Mouse (Mus musculus) neural tube, embryonic 15.5 days (tissue): Measurements from ENCODE around the gene Carmil2. TPM values are rescaled to one million over a fixed set of nuclear protein-coding genes. Genes with fewer than 3 reads are reported as not detected.

Experiments
- ATAC-seq: fragments of 200-750 bp; cut with Nextera tagmentation; 2 replicates; pipeline ENCODE4 v1.8.0; 2017; ENCODE audit warnings: mild to moderate bottlenecking, moderate TSS enrichment, moderate library complexity; ENCODE audit not compliant: low FRiP score
- H3K27ac ChIP-seq: fragments of 300-500 bp; sonication (generic); replicated peaks from 2 replicates; pipeline ENCODE4 v1.5.1; 2015; ENCODE audit warnings: mild to moderate bottlenecking, inconsistent platforms
- H3K27me3 ChIP-seq: fragments of 300-500 bp; sonication (generic); replicated peaks from 2 replicates; pipeline ENCODE4 v1.6.1; 2015; ENCODE audit warnings: inconsistent platforms
- H3K36me3 ChIP-seq: fragments of 300-500 bp; sonication (generic); 2 replicates; pipeline ENCODE4 v1.6.1; 2015; ENCODE audit warnings: inconsistent platforms
- H3K4me1 ChIP-seq: fragments of 300-500 bp; sonication (generic); 2 replicates; pipeline ENCODE4 v1.6.1; 2015; ENCODE audit warnings: inconsistent platforms
- H3K4me2 ChIP-seq: fragments of 300-500 bp; sonication (generic); 2 replicates; pipeline ENCODE4 v1.6.1; 2015; ENCODE audit warnings: inconsistent platforms, mild to moderate bottlenecking, moderate library complexity
- H3K4me3 ChIP-seq: fragments of 300-500 bp; sonication (generic); replicated peaks from 2 replicates; pipeline ENCODE4 v1.5.1; 2015; ENCODE audit warnings: mild to moderate bottlenecking, inconsistent platforms
- H3K9ac ChIP-seq: fragments of 300-500 bp; sonication (generic); replicated peaks from 2 replicates; pipeline ENCODE4 v1.6.1; 2015; ENCODE audit warnings: mild to moderate bottlenecking, inconsistent platforms
- H3K9me3 ChIP-seq: fragments of 300-500 bp; sonication (generic); replicated peaks from 2 replicates; pipeline ENCODE4 v1.6.1; 2016; ENCODE audit warnings: inconsistent platforms
- WGBS: fragments of 180-500 bp; shearing (Covaris S2); methylation state at CpG from one replicate; pipeline ENCODE4 v1.1.7; 2015; ENCODE audit warnings: mixed read lengths; 5-methylcytosine and 5-hydroxymethylcytosine counted together
- polyA plus RNA-seq: library from polyadenylated mRNA; unstranded; fragments of >200 nt; fragmentation: Nextera tagmentation; extraction: Ambion mirVana; gene quantifications from 2 replicates; pipeline ENCODE4 v1.2.1, GENCODE M21; 2015

Carmil2 gene
- polyA plus RNA-seq, 1 experiment from 2014 or later, result 28.5 TPM

GRCm38 (mm10) chr8:105698734-105699133, 12.7 kb downstream of the Carmil2 start:
- ATAC-seq, result no peak
- Histone ChIP-seq H3K36me3 (peaks cover 37% of the 10 kb centered on the region), H3K27me3 (no peaks in the 10 kb centered on the region), H3K4me1 (peaks cover 60% of the 10 kb centered on the region), H3K4me2 (no peak overlapping the region), H3K27ac (no peak overlapping the region), H3K9ac (0 out of 2 replicates have a peak overlapping the region, but pooled peaks have one; percentile 1), H3K9me3 (no peaks in the 10 kb centered on the region), H3K4me3 (no peak overlapping the region)
- 88% methylated on average over 5 of the region's 5 CpGs for WGBS

DNA sequence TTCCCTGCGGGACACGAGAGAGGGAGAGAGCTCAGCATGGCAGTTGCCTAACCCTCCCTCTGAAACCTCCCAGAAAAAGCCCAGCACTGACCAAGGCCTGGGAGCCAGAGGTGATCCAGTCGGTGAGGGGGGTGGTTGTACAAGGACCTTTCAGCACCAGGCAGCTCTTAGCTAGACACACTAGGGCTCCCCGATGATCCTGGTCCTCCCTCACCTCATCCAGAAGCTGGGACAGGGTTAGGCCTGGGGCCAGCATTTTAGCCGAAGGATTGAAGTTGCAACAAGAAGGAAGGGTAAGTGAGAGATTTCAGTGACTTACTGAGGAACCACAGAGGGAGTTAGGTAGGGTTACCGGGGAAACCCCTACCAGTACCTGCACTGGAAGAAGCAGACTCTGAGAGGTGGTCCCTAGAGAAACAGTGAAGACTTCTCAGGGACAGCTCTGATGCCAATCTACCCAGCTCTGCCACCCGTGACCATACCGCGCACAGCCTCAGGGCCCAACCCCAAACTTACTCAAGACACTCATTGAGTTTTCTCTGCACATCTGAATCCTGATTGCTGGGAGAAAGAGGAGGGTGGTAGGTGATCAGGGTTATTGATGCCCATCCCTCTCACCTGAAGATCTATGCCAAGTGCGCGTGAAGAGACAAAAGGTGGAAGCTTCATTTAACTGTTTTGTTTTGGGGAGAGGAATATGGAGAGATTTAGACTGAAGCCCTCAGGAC, 13.6 kb downstream of the Carmil2 start:
- WGBS, result 89% methylated on average over 11 of the region's 11 CpGs
- Histone ChIP-seq H3K4me1 (peaks cover 52% of the 10 kb centered on the region), H3K36me3 (peaks cover 45% of the 10 kb centered on the region), H3K27me3 (no peaks in the 10 kb centered on the region), H3K9ac (peak overlapping the region; percentile 72; the same call in 1 of the 2 replicates), H3K4me2 (peak overlapping the region; percentile 96), H3K27ac (no peak overlapping the region), H3K9me3 (no peaks in the 10 kb centered on the region), H3K4me3 (peak overlapping the region; percentile 73)
- no peak for ATAC-seq

DNA sequence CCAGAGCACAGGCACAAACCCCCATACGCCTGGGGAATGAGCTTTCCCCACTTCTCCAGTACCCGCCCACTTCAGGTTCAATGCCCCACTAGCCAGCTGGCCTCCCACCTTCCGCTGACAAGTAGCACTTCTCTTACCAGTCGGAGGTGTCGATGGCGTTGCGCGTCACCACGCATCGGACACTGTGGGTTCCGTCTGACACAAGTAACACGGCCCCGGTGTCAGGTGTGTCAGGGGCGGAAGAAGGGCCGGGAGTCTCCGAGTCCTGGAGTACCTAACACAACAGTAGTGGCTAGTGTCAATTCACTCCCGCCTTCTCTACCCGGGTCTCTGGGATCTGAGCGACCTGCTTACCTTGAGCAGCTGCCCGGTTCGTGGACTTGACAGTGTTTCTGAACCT, 14.5 kb downstream of the Carmil2 start:
- peak; percentile 42 for ATAC-seq
- Histone ChIP-seq H3K4me2 (peak overlapping the region; percentile 96), H3K9me3 (no peaks in the 10 kb centered on the region), H3K4me1 (peaks cover 43% of the 10 kb centered on the region), H3K4me3 (peak overlapping the region; percentile 73), H3K27me3 (no peaks in the 10 kb centered on the region), H3K9ac (peak overlapping the region; percentile 72), H3K36me3 (peaks cover 45% of the 10 kb centered on the region), H3K27ac (peak overlapping the region; percentile 97)
- WGBS, result under 1% methylated on average over 21 of the region's 21 CpGs

DNA sequence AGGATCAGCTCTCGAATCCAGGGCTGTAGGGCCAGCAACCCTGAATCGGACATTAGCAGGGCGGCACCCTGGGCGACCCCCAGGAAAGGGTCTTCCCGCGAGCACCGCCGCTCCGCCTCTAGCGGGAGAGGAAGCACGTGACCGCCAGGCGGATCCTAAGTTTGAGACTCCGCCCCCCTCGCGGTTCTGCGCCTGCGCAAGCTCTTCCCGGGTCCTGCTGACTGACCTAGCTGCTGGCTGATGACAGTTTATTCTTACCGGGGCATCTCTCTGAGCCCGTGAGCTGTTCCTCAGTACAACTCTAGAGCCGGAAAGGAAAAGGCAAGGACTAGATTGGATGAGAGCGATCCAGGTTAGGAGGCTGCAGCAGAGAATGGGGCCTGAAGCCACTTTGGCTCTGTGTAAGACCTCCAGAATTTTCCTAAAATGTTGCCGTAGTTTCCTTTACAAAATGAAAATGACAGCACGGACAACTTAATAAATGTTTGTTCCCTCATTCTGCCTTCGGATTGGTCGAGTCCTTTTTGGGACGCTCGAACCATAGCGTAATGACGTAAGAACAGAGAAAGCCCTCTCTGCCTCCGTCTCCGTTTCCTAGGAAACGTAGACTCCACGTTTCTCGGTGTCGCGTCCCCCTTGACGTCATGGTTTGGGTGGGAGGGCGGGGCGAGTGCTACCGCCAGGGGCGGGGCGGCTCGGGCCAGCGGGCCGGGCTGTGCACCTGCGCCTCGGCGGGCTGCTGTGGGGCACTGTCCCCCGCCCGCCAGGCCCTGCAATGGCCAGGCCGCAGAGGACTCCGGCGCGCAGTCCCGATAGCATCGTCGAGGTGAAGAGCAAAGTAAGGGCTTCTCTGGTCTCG, 15.1 kb downstream of the Carmil2 start, which contains the start of the genes Acd and Pard6a:
Acd (minus strand) TSS at position 137 of the 859 bp plus-strand sequence.
Pard6a (plus strand) TSS at position 183 of the 859 bp plus-strand sequence.
- Histone ChIP-seq H3K9ac (peak within 1 kb of the TSS; percentile 72), H3K4me3 (peak within 1 kb of the TSS; percentile 73), H3K4me1 (peaks cover 38% of the 10 kb centered on the region), H3K27ac (peak within 1 kb of the TSS; percentile 97), H3K27me3 (no peaks in the 10 kb centered on the region), H3K36me3 (peaks cover 42% of the 10 kb centered on the region), H3K4me2 (peak within 1 kb of the TSS; percentile 96), H3K9me3 (no peaks in the 10 kb centered on the region)
- WGBS, result under 1% methylated on average over 60 of the region's 60 CpGs
- ATAC-seq, result peak; percentile 83

DNA sequence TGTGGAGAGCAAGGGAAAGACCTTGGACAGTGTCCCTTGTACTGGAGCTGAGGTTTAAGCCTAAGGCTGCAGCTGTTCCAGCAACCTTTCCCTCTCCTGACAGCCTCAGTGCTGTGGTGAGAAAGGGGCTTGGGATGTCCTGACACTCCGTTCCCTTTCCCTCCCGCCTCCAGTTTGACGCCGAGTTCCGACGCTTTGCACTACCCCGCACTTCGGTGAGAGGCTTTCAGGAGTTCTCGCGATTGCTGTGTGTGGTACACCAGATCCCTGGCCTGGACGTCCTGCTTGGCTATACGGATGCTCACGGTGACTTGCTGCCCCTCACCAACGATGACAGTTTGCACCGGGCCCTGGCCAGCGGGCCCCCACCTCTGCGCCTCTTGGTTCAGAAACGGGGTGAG, 15.9 kb downstream of the Carmil2 start:
- 31% methylated on average over 18 of the region's 18 CpGs for WGBS
- H3K9ac ChIP-seq, result peak overlapping the region; percentile 72
- peak overlapping the region; percentile 96 for H3K4me2 ChIP-seq
- H3K4me1 ChIP-seq, result peaks cover 40% of the 10 kb centered on the region
- ATAC-seq, result no peak
- H3K27ac ChIP-seq, result peak overlapping the region; percentile 97
- H3K36me3 ChIP-seq, result peaks cover 34% of the 10 kb centered on the region
- no peaks in the 10 kb centered on the region for H3K9me3 ChIP-seq
- peak overlapping the region; percentile 73 for H3K4me3 ChIP-seq
- H3K27me3 ChIP-seq, result no peaks in the 10 kb centered on the region

GRCm38 (mm10) chr8:105702731-105703415, 16.8 kb downstream of the Carmil2 start:
- no peak overlapping the region for H3K27ac ChIP-seq
- 0 out of 2 replicates have a peak overlapping the region, but pooled peaks have one; percentile 73 for H3K4me3 ChIP-seq
- 94% methylated on average over 24 of the region's 24 CpGs for WGBS
- H3K27me3 ChIP-seq, result no peaks in the 10 kb centered on the region
- 0 out of 2 replicates have a peak overlapping the region, but pooled peaks have one; percentile 14 for H3K9ac ChIP-seq
- peaks cover 47% of the 10 kb centered on the region for H3K4me1 ChIP-seq
- no peak for ATAC-seq
- H3K4me2 ChIP-seq, result peak overlapping the region; percentile 96
- H3K36me3 ChIP-seq, result peaks cover 25% of the 10 kb centered on the region
- no peaks in the 10 kb centered on the region for H3K9me3 ChIP-seq

GRCm38 (mm10) chr8:105704146-105704812, 18.2 kb downstream of the Carmil2 start:
- no peak overlapping the region for H3K9ac ChIP-seq
- H3K9me3 ChIP-seq, result no peaks in the 10 kb centered on the region
- no peak overlapping the region for H3K4me3 ChIP-seq
- 94% methylated on average over 34 of the region's 34 CpGs for WGBS
- H3K27ac ChIP-seq, result no peak overlapping the region
- no peak overlapping the region for H3K4me2 ChIP-seq
- ATAC-seq, result no peak
- H3K36me3 ChIP-seq, result peaks cover 16% of the 10 kb centered on the region
- no peaks in the 10 kb centered on the region for H3K27me3 ChIP-seq
- peaks cover 51% of the 10 kb centered on the region for H3K4me1 ChIP-seq

- H3K27me3 ChIP-seq, result no peaks in the 10 kb centered on the region
These were observed 18.9 kb downstream of the Carmil2 start for GRCm38 (mm10) chr8:105704955-105705354.

DNA sequence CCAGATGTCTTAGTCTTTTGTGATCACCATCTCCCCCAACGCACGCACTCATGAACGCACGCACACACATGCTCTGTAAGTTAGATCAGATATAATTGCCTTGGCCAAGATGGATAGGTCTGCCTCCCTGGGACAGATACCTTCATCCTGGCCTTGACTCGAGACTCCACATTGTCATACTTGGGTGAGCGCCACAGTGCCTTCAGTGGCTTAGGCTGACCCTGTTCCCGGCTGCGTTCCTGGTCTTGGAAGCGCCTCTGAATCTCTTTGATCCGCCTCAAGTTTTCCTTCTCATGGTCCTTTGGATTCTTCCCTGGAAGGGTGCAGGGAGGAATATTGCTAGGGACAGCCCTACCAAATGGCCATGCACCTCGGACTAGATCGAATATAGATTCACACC, 20.4 kb downstream of the Carmil2 start:
- Histone ChIP-seq H3K4me3 (no peak overlapping the region), H3K27me3 (no peaks in the 10 kb centered on the region), H3K27ac (no peak overlapping the region), H3K4me1 (peaks cover 38% of the 10 kb centered on the region), H3K36me3 (peaks cover 16% of the 10 kb centered on the region), H3K9ac (no peak overlapping the region), H3K9me3 (no peaks in the 10 kb centered on the region), H3K4me2 (peak overlapping the region; percentile 99; the same call in 1 of the 2 replicates)
- 83% methylated on average over 12 of the region's 12 CpGs for WGBS
- ATAC-seq, result no peak

More at GRCm38 (mm10) chr8:105704955-105705354, 18.9 kb downstream of the Carmil2 start:
- no peak overlapping the region for H3K27ac ChIP-seq
- H3K36me3 ChIP-seq, result peaks cover 16% of the 10 kb centered on the region
- WGBS, result 96% methylated on average over 6 of the region's 6 CpGs
- no peak overlapping the region for H3K4me3 ChIP-seq
- no peaks in the 10 kb centered on the region for H3K9me3 ChIP-seq
- peaks cover 44% of the 10 kb centered on the region for H3K4me1 ChIP-seq
- no peak for ATAC-seq
- H3K9ac ChIP-seq, result no peak overlapping the region
- H3K4me2 ChIP-seq, result no peak overlapping the region

GRCm38 (mm10) chr8:105707498-105708403, 21.7 kb downstream of the Carmil2 start, which contains the start of the genes 4933405L10Rik and Enkd1:
Gene 4933405L10Rik, plus strand, starts transcription at chr8:105707655.
Gene Enkd1, minus strand, starts transcription at chr8:105708210.
- Histone ChIP-seq H3K4me2 (peak within 1 kb of the TSS; percentile 99), H3K36me3 (peaks cover 16% of the 10 kb centered on the region), H3K4me1 (peaks cover 27% of the 10 kb centered on the region), H3K4me3 (peak within 1 kb of the TSS; percentile 81), H3K27ac (no peak within 1 kb of the TSS), H3K9me3 (no peaks in the 10 kb centered on the region), H3K27me3 (no peaks in the 10 kb centered on the region), H3K9ac (peak within 1 kb of the TSS; percentile 59)
- 1% methylated on average over 53 of the region's 55 CpGs for WGBS
- peak; percentile 78 for ATAC-seq
